ENCODE assay signal across 8 mouse cellular contexts in the genomic region with DNA sequence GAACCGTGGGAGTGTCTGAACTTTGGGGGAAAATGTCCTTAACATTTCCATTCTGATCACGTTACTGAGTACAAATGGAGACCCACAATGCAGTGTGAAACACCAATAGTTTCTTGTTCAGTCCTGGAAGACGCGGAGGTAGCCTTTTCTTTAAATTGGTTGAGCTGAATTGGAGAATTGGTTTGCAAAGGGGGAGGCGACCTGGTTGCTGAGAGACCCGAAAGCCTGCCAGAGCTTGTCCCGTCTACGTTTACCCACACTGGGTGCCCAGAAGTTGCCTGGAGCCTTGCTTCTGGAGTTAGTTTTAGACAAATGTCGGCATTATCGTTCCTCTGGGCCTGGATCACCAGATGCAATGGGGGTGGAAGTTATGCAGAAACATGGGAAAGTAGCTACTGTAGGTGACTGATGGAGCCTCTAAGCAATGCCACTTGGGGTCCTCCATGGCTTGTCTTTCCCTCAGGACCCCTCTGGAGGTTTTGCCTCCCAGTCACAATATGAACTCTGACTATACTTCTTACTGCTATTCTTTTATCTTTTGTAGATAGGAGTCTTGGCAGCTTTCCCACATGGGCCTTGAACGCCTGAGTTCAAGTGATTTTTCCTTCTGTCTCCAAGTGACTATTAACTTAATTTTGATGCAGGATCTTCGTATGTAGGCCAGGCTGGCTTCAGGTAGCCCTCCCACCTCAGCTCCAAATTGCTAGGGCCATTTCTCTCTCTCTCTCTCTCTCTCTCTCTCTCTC. TPM values are rescaled to one million over a fixed set of nuclear protein-coding genes. Genes with fewer than 3 reads are reported as not detected.
DNase-seq lines count a peak whose midpoint lies in the region; ATAC-seq and TF ChIP-seq lines count a peak whose summit lies in the region.

No protein-coding gene starts in this region.

- peak overlapping the region; percentile 83; the same call in 1 of the 2 replicates for H3K9ac ChIP-seq in liver, adult 2 months (ENCODE audit: low read depth, low read length)
- 0 out of 2 replicates have a peak overlapping the region, but pooled peaks have one; percentile 70 for H3K9ac ChIP-seq in forebrain, embryonic 16.5 days (replicated peaks; ENCODE audit: low read depth, low read length)
- H3K9ac ChIP-seq in midbrain, embryonic 16.5 days (ENCODE audit: low read depth, low read length), result peak overlapping the region; percentile 88

- H3K27me3 ChIP-seq in liver, adult 2 months (ENCODE audit: control insufficient read depth, insufficient read depth, low read length), result no peaks in the 10 kb centered on the region
- no peaks in the 10 kb centered on the region for H3K27me3 ChIP-seq in forebrain, embryonic 16.5 days (replicated peaks; ENCODE audit: control insufficient read depth, insufficient read depth, low read length)
- H3K27me3 ChIP-seq in midbrain, embryonic 16.5 days (ENCODE audit: control insufficient read depth, insufficient read depth, low read depth, low read length), result no peaks in the 10 kb centered on the region

- intact Hi-C loops in gastrocnemius, postnatal 14 days (cut with DNase I; ENCODE audit: low total_unique reads), result no loop called here

- WGBS in liver, adult 2 months, result 39% methylated on average over 12 of the region's 12 CpGs
- WGBS in forebrain, embryonic 16.5 days, result 49% methylated on average over 12 of the region's 12 CpGs
- 59% methylated on average over 12 of the region's 12 CpGs for WGBS in midbrain, embryonic 16.5 days

- DNase-seq in cerebellum, adult 11-12 months, result peak; percentile 45
- no peak for DNase-seq in cerebellum, postnatal 4 days (ENCODE audit: low spot score in 2 of 2)
- peak; percentile 49 for DNase-seq in liver, adult 2 months (ENCODE audit: extremely low read depth, low read depth, low spot score)
- no peak for DNase-seq in liver
- no peak for DNase-seq in gastrocnemius, postnatal 14 days
- DNase-seq in lung, postnatal 14 days, result no peak

- peak overlapping the region; percentile 69; the same call in 1 of the 2 replicates for H3K27ac ChIP-seq in liver, adult 2 months (replicated peaks; ENCODE audit: insufficient read depth, low read depth, low read length)
- peak overlapping the region; percentile 18 for H3K27ac ChIP-seq in forebrain, embryonic 16.5 days (ENCODE audit: low read length)
- H3K27ac ChIP-seq in midbrain, embryonic 16.5 days (ENCODE audit: low read length), result peak overlapping the region; percentile 80

- no peaks in the 10 kb centered on the region; the same call in 1 of the 2 replicates for H3K79me2 ChIP-seq in liver, adult 2 months (ENCODE audit: control insufficient read depth, insufficient read depth, low read length)

- H3K4me3 ChIP-seq in liver, adult 2 months (ENCODE audit: insufficient read depth, low read depth, low read length), result no peak overlapping the region
- H3K4me3 ChIP-seq in forebrain, embryonic 16.5 days (replicated peaks; ENCODE audit: low read length), result peak overlapping the region; percentile 52; the same call in 1 of the 2 replicates
- peak overlapping the region; percentile 55 for H3K4me3 ChIP-seq in midbrain, embryonic 16.5 days (ENCODE audit: low read depth, low read length)

- no peak for TF ChIP-seq CTCF in liver, adult 2 months (IDR thresholded peaks at IDR 0.05; ENCODE audit: low read depth, low read length)

- peak overlapping the region; percentile 66 for H3K4me2 ChIP-seq in forebrain, embryonic 16.5 days (ENCODE audit: low read length)
- peak overlapping the region; percentile 66 for H3K4me2 ChIP-seq in midbrain, embryonic 16.5 days (ENCODE audit: low read length)

- ATAC-seq in forebrain, embryonic 16.5 days, result peak; percentile 27; the same call in 1 of the 2 replicates
- peak; percentile 29; the same call in 1 of the 2 replicates for ATAC-seq in midbrain, embryonic 16.5 days

- H3K36me3 ChIP-seq in liver, adult 2 months (ENCODE audit: control insufficient read depth, insufficient read depth, low read length), result no peaks in the 10 kb centered on the region
- no peaks in the 10 kb centered on the region for H3K36me3 ChIP-seq in forebrain, embryonic 16.5 days (ENCODE audit: control insufficient read depth, insufficient read depth)
- H3K36me3 ChIP-seq in midbrain, embryonic 16.5 days (ENCODE audit: control insufficient read depth, insufficient read depth, low read length), result no peaks in the 10 kb centered on the region

- peaks cover 26% of the 10 kb centered on the region for H3K4me1 ChIP-seq in liver, adult 2 months (ENCODE audit: control insufficient read depth, insufficient read depth, low read length)
- H3K4me1 ChIP-seq in forebrain, embryonic 16.5 days (replicated peaks; ENCODE audit: control insufficient read depth, insufficient read depth, low read length), result peaks cover 12% of the 10 kb centered on the region
- peaks cover 32% of the 10 kb centered on the region for H3K4me1 ChIP-seq in midbrain, embryonic 16.5 days (ENCODE audit: control insufficient read depth, insufficient read depth, low read length)

- no peaks in the 10 kb centered on the region for H3K9me3 ChIP-seq in forebrain, embryonic 16.5 days (ENCODE audit: control insufficient read depth, low read length)
- no peaks in the 10 kb centered on the region for H3K9me3 ChIP-seq in midbrain, embryonic 16.5 days (replicated peaks; ENCODE audit: control insufficient read depth, low read length, poor library complexity, severe bottlenecking)

- TF ChIP-seq POLR2A in liver, adult 2 months (IDR thresholded peaks at IDR 0.05; ENCODE audit: extremely low read depth, insufficient read depth, low read length), result no peak

RNA-seq across cellular contexts. Expression of gene Paqr7, which starts 1.7 kb away (rescaled TPM):
- total RNA-seq in liver, adult 2 months (2014; rRNA removed), result 18.7 and 20.3 TPM in 2 replicates
- polyA plus RNA-seq in liver, adult 2 months (2012; rRNA removed), result 46.1 and 58.5 TPM in 2 replicates
- polyA plus RNA-seq in forebrain, embryonic 16.5 days (2015; fragmentation: Nextera tagmentation; extraction: Ambion mirVana), result 14.4 and 14.7 TPM in 2 replicates
- polyA plus RNA-seq in midbrain, embryonic 16.5 days (2015; fragmentation: Nextera tagmentation; extraction: Ambion mirVana), result 27.2 and 36.2 TPM in 2 replicates
- 1 to 10 TPM; 3.9 to 5.4 TPM for total RNA-seq in gastrocnemius, postnatal 14 days (2021)

RNA-seq across cellular contexts. Expression of gene Aunip, which starts 12.6 kb away (rescaled TPM):
- total RNA-seq in liver, adult 2 months (2014; rRNA removed), result 0.09 and 0.34 TPM in 2 replicates
- not detected in 2 replicates for polyA plus RNA-seq in liver, adult 2 months (2012; rRNA removed)
- 4.2 and 4.4 TPM in 2 replicates for polyA plus RNA-seq in forebrain, embryonic 16.5 days (2015; fragmentation: Nextera tagmentation; extraction: Ambion mirVana)
- 1.3 and 1.7 TPM in 2 replicates for polyA plus RNA-seq in midbrain, embryonic 16.5 days (2015; fragmentation: Nextera tagmentation; extraction: Ambion mirVana)
- under 1 TPM; 0.29 to 0.86 TPM for total RNA-seq in gastrocnemius, postnatal 14 days (2021)

RNA-seq across cellular contexts. Expression of gene Stmn1, which starts 30.0 kb away (rescaled TPM):
- 4.4 and 12.8 TPM in 2 replicates for total RNA-seq in liver, adult 2 months (2014; rRNA removed)
- 0.49 and 2.8 TPM in 2 replicates for polyA plus RNA-seq in liver, adult 2 months (2012; rRNA removed)
- 7,901 and 8,250 TPM in 2 replicates for polyA plus RNA-seq in forebrain, embryonic 16.5 days (2015; fragmentation: Nextera tagmentation; extraction: Ambion mirVana)
- 7,758 and 8,549 TPM in 2 replicates for polyA plus RNA-seq in midbrain, embryonic 16.5 days (2015; fragmentation: Nextera tagmentation; extraction: Ambion mirVana)
- 10 to 100 TPM; 29.4 to 37.7 TPM for total RNA-seq in gastrocnemius, postnatal 14 days (2021)

RNA-seq across cellular contexts. Expression of gene Mtfr1l, which starts 37.0 kb away (rescaled TPM):
- total RNA-seq in liver, adult 2 months (2014; rRNA removed), result 50.9 and 55.1 TPM in 2 replicates
- polyA plus RNA-seq in liver, adult 2 months (2012; rRNA removed), result 80.1 and 96.7 TPM in 2 replicates
- 166 and 180 TPM in 2 replicates for polyA plus RNA-seq in forebrain, embryonic 16.5 days (2015; fragmentation: Nextera tagmentation; extraction: Ambion mirVana)
- 169 and 175 TPM in 2 replicates for polyA plus RNA-seq in midbrain, embryonic 16.5 days (2015; fragmentation: Nextera tagmentation; extraction: Ambion mirVana)
- total RNA-seq in gastrocnemius, postnatal 14 days (2021), result 100 to 1,000 TPM; 113 to 118 TPM

RNA-seq across cellular contexts. Expression of gene Selenon, which starts 53.8 kb away (rescaled TPM):
- 0.74 and 1.1 TPM in 2 replicates for total RNA-seq in liver, adult 2 months (2014; rRNA removed)
- 1.2 and 2.4 TPM in 2 replicates for polyA plus RNA-seq in liver, adult 2 months (2012; rRNA removed)
- polyA plus RNA-seq in forebrain, embryonic 16.5 days (2015; fragmentation: Nextera tagmentation; extraction: Ambion mirVana), result 7.9 and 8.1 TPM in 2 replicates
- polyA plus RNA-seq in midbrain, embryonic 16.5 days (2015; fragmentation: Nextera tagmentation; extraction: Ambion mirVana), result 6.7 and 9.2 TPM in 2 replicates
- 10 to 100 TPM; 16.4 to 18.5 TPM for total RNA-seq in gastrocnemius, postnatal 14 days (2021)

Comparison
In these comparisons a context has a peak if more than half of its experiments do, and no peak if none do; other contexts are left out.
1. DNase-seq: peak in cerebellum, adult 11-12 months (single experiment) and liver, adult 2 months (single experiment); none in cerebellum, postnatal 4 days (0 of 2), liver (single experiment), gastrocnemius, postnatal 14 days (single experiment) and lung, postnatal 14 days (single experiment).
2. H3K27ac ChIP-seq: peak in every context shown above with its lines; median percentile 80 in midbrain, embryonic 16.5 days; 69 in liver, adult 2 months; 18 in forebrain, embryonic 16.5 days.
3. RNA of gene Stmn1, which starts 30.0 kb away (polyA plus RNA-seq): 7,901 to 8,250 TPM in forebrain, embryonic 16.5 days and 7,758 to 8,549 TPM in midbrain, embryonic 16.5 days; 0.49 to 2.8 TPM in liver, adult 2 months; every median in the first group is over 1,000 times any median in the second.
4. Peak in every context shown above with its lines, with median percentiles within 50 percentile points of each other: H3K9ac ChIP-seq.